In genomic region chr12:63490405-63490804, GRCm38 (mm10) we compare ENCODE assay signal across 22 mouse cellular contexts.
DNase-seq lines count a peak whose midpoint lies in the region; ATAC-seq lines count a peak whose summit lies in the region.
"Had no signal": no experiment of that assay in that cellular context is flagged by ENCODE, and none has a peak within 500 bp of the region (broad histone marks: within the 10 kb centered on the region; RNA-seq: fewer than 3 reads in every experiment).

No protein-coding gene starts in this region.

- H3K4me2 ChIP-seq in forebrain, embryonic 13.5 days, result no peak overlapping the region
- H3K4me2 ChIP-seq in forebrain, embryonic 15.5 days (replicated peaks), result no peak overlapping the region
- H3K4me2 ChIP-seq in hindbrain, embryonic 15.5 days, result no peak overlapping the region
- no peak overlapping the region for H3K4me2 ChIP-seq in hindbrain, embryonic 12.5 days (replicated peaks)
- no peak overlapping the region for H3K4me2 ChIP-seq in neural tube, embryonic 15.5 days
- H3K4me2 ChIP-seq: heart, embryonic 11.5 days; heart, embryonic 15.5 days had no signal

- DNase-seq in Muller cell, postnatal 12 days (ENCODE audit: inconsistent ontology term), result peak; percentile 32
- DNase-seq in embryo, embryonic 9.5 days (ENCODE audit: extremely low spot score), result no peak
- DNase-seq: adrenal gland, postnatal 10 days; B cell, adult 2 months; cerebellum, adult 18-20 months; cerebellum, adult 9-11 months; cerebellum, postnatal 36 days; gastrocnemius, postnatal 14 days; heart, adult 2 months; heart, postnatal 14 days; kidney, adult 2 months had no signal

- H3K27me3 ChIP-seq in forebrain, embryonic 13.5 days, result no peaks in the 10 kb centered on the region
- no peaks in the 10 kb centered on the region for H3K27me3 ChIP-seq in forebrain, embryonic 15.5 days
- H3K27me3 ChIP-seq in hindbrain, embryonic 15.5 days, result no peaks in the 10 kb centered on the region
- H3K27me3 ChIP-seq in hindbrain, embryonic 12.5 days, result no peaks in the 10 kb centered on the region
- no peaks in the 10 kb centered on the region for H3K27me3 ChIP-seq in neural tube, embryonic 15.5 days (replicated peaks)
- H3K27me3 ChIP-seq: heart, embryonic 15.5 days had no signal

- H3K4me1 ChIP-seq in forebrain, embryonic 13.5 days, result no peaks in the 10 kb centered on the region
- no peaks in the 10 kb centered on the region for H3K4me1 ChIP-seq in forebrain, embryonic 15.5 days
- H3K4me1 ChIP-seq in hindbrain, embryonic 15.5 days (replicated peaks), result no peaks in the 10 kb centered on the region
- no peaks in the 10 kb centered on the region for H3K4me1 ChIP-seq in hindbrain, embryonic 12.5 days
- no peaks in the 10 kb centered on the region for H3K4me1 ChIP-seq in neural tube, embryonic 15.5 days
- H3K4me1 ChIP-seq: embryonic facial prominence, embryonic 10.5 days had no signal

- peak; percentile 82; the same call in 1 of the 2 replicates for ATAC-seq in forebrain, embryonic 13.5 days
- no peak for ATAC-seq in forebrain, embryonic 15.5 days (replicated peaks)
- ATAC-seq in hindbrain, embryonic 15.5 days (ENCODE audit: low FRiP score, low read depth), result peak; percentile 51; the same call in 1 of the 2 replicates
- no peak for ATAC-seq in hindbrain, embryonic 12.5 days (ENCODE audit: low FRiP score)
- peak; percentile 73; the same call in 1 of the 2 replicates for ATAC-seq in neural tube, embryonic 15.5 days (ENCODE audit: low FRiP score)
- ATAC-seq: CD4-positive, CD25-positive, alpha-beta regulatory T cell, adult 4 months; intestine, embryonic 16.5 days had no signal

- H3K9me3 ChIP-seq in forebrain, embryonic 13.5 days (replicated peaks), result no peaks in the 10 kb centered on the region
- H3K9me3 ChIP-seq in forebrain, embryonic 15.5 days, result no peaks in the 10 kb centered on the region
- H3K9me3 ChIP-seq in hindbrain, embryonic 15.5 days, result no peaks in the 10 kb centered on the region
- H3K9me3 ChIP-seq in hindbrain, embryonic 12.5 days (replicated peaks), result no peaks in the 10 kb centered on the region
- H3K9me3 ChIP-seq in neural tube, embryonic 15.5 days (replicated peaks), result no peaks in the 10 kb centered on the region
- H3K9me3 ChIP-seq: embryonic facial prominence, embryonic 10.5 days; heart, embryonic 15.5 days had no signal

- H3K9ac ChIP-seq in forebrain, embryonic 13.5 days, result no peak overlapping the region
- H3K9ac ChIP-seq in forebrain, embryonic 15.5 days (replicated peaks), result no peak overlapping the region
- H3K9ac ChIP-seq in hindbrain, embryonic 15.5 days, result no peak overlapping the region
- H3K9ac ChIP-seq in hindbrain, embryonic 12.5 days, result no peak overlapping the region
- H3K9ac ChIP-seq in neural tube, embryonic 15.5 days (replicated peaks), result no peak overlapping the region
- H3K9ac ChIP-seq: heart, embryonic 15.5 days had no signal

- no peak overlapping the region for H3K27ac ChIP-seq in forebrain, embryonic 13.5 days
- H3K27ac ChIP-seq in forebrain, embryonic 15.5 days (replicated peaks), result no peak overlapping the region
- no peak overlapping the region for H3K27ac ChIP-seq in hindbrain, embryonic 15.5 days (replicated peaks)
- H3K27ac ChIP-seq in hindbrain, embryonic 12.5 days, result no peak overlapping the region
- no peak overlapping the region for H3K27ac ChIP-seq in neural tube, embryonic 15.5 days (replicated peaks)
- H3K27ac ChIP-seq: embryonic facial prominence, embryonic 10.5 days; heart, adult 2 months; heart, embryonic 15.5 days had no signal

- H3K36me3 ChIP-seq in forebrain, embryonic 13.5 days (ENCODE audit: poor library complexity, severe bottlenecking), result no peaks in the 10 kb centered on the region
- H3K36me3 ChIP-seq in forebrain, embryonic 15.5 days, result no peaks in the 10 kb centered on the region
- H3K36me3 ChIP-seq in hindbrain, embryonic 15.5 days, result no peaks in the 10 kb centered on the region
- no peaks in the 10 kb centered on the region for H3K36me3 ChIP-seq in hindbrain, embryonic 12.5 days
- H3K36me3 ChIP-seq in neural tube, embryonic 15.5 days, result no peaks in the 10 kb centered on the region
- H3K36me3 ChIP-seq: embryonic facial prominence, embryonic 10.5 days; G1E; heart, embryonic 15.5 days had no signal

- H3K4me3 ChIP-seq in forebrain, embryonic 13.5 days, result no peak overlapping the region
- H3K4me3 ChIP-seq in forebrain, embryonic 15.5 days, result no peak overlapping the region
- no peak overlapping the region for H3K4me3 ChIP-seq in hindbrain, embryonic 15.5 days
- H3K4me3 ChIP-seq in hindbrain, embryonic 12.5 days, result no peak overlapping the region
- H3K4me3 ChIP-seq in neural tube, embryonic 15.5 days (replicated peaks), result no peak overlapping the region
- H3K4me3 ChIP-seq: embryonic facial prominence, embryonic 10.5 days; heart, adult 2 months; heart, embryonic 15.5 days had no signal

Comparison
In these comparisons a context has a peak if more than half of its experiments do, and no peak if none do; other contexts are left out.
1. ATAC-seq: peak in forebrain, embryonic 13.5 days (single experiment), hindbrain, embryonic 15.5 days (single experiment) and neural tube, embryonic 15.5 days (single experiment); none in forebrain, embryonic 15.5 days (single experiment) and hindbrain, embryonic 12.5 days (single experiment).